Mouse (Mus musculus) lung, embryonic 16.5 days (tissue): ENCODE results near the gene Cd244a. TPM values are rescaled to one million over a fixed set of nuclear protein-coding genes. Genes with fewer than 3 reads are reported as not detected.
A peak's percentile ranks its signal among the peaks of the same experiment; 100 is the strongest.

ENCODE experiments used
- ATAC-seq: fragments of 200-750 bp; cut with Nextera tagmentation; 2 replicates; pipeline ENCODE4 v1.8.0; 2017; ENCODE audit warnings: low read depth, mild to moderate bottlenecking, moderate library complexity
- H3K27ac ChIP-seq: fragments of 300-500 bp; sonication (generic); 2 replicates; pipeline ENCODE4 v1.5.1; 2014; ENCODE audit warnings: mild to moderate bottlenecking, control low read depth, low read length
- H3K27me3 ChIP-seq: fragments of 300-500 bp; sonication (generic); 2 replicates; pipeline ENCODE4 v1.6.1; 2014; ENCODE audit warnings: low read depth, low read length, mixed read lengths; ENCODE audit not compliant: control insufficient read depth, insufficient read depth
- H3K36me3 ChIP-seq: fragments of 300-500 bp; sonication (generic); 2 replicates; pipeline ENCODE4 v1.6.1; 2014; ENCODE audit warnings: low read length; ENCODE audit not compliant: control insufficient read depth, insufficient read depth
- H3K4me1 ChIP-seq: fragments of 300-500 bp; sonication (generic); replicated peaks from 2 replicates; pipeline ENCODE4 v1.6.1; 2014; ENCODE audit warnings: low read length, mixed read lengths; ENCODE audit not compliant: control insufficient read depth, insufficient read depth
- H3K4me2 ChIP-seq: fragments of 300-500 bp; sonication (generic); 2 replicates; pipeline ENCODE4 v1.6.1; 2014; ENCODE audit warnings: low read depth, low read length, control low read depth
- H3K4me3 ChIP-seq: fragments of 300-500 bp; sonication (generic); 2 replicates; pipeline ENCODE4 v1.5.1; 2014; ENCODE audit warnings: mild to moderate bottlenecking, low read length, control low read depth
- H3K9ac ChIP-seq: fragments of 300-500 bp; sonication (generic); 2 replicates; pipeline ENCODE4 v1.6.1; 2014; ENCODE audit warnings: low read length, control low read depth
- H3K9me3 ChIP-seq: fragments of 300-500 bp; sonication (generic); 2 replicates; pipeline ENCODE4 v1.6.1; 2016; ENCODE audit warnings: low read length; ENCODE audit not compliant: control insufficient read depth
- WGBS: fragments of 180-500 bp; shearing (Covaris S2); extraction: QIAGEN DNeasy Blood & Tissue Kit; methylation state at CpG from one replicate; pipeline ENCODE4 v1.1.7; 2014; 5-methylcytosine and 5-hydroxymethylcytosine counted together
- polyA plus RNA-seq: library from polyadenylated mRNA; unstranded; fragments of >200 nt; fragmentation: Nextera tagmentation; extraction: Ambion mirVana; gene quantifications from 2 replicates; pipeline ENCODE4 v1.2.1, GENCODE M21; 2015

Gene Cd244a
- polyA plus RNA-seq, 1 experiment from 2014 or later = 1.0 TPM

- Histone ChIP-seq H3K27ac (no peak overlapping the region), H3K27me3 (no peaks in the 10 kb centered on the region), H3K36me3 (no peaks in the 10 kb centered on the region), H3K4me1 (peaks cover 3% of the 10 kb centered on the region; the same call in 1 of the 2 replicates), H3K9ac (no peak overlapping the region), H3K9me3 (no peaks in the 10 kb centered on the region), H3K4me2 (no peak overlapping the region), H3K4me3 (no peak overlapping the region)
- ATAC-seq = no peak
- WGBS = 55% methylated on average over 7 of the region's 7 CpGs
Measured at GRCm38 (mm10) chr1:171551326-171551725, 7.7 kb upstream of the Cd244a start.

GRCm38 (mm10) chr1:171552230-171552629 lies 6.8 kb upstream of the Cd244a start:
- no peak overlapping the region for H3K27ac ChIP-seq
- WGBS = 72% methylated on average over 2 of the region's 2 CpGs
- no peaks in the 10 kb centered on the region for H3K36me3 ChIP-seq
- peaks cover 3% of the 10 kb centered on the region; the same call in 1 of the 2 replicates for H3K4me1 ChIP-seq
- no peak overlapping the region for H3K4me2 ChIP-seq
- H3K4me3 ChIP-seq = no peak overlapping the region
- H3K9me3 ChIP-seq = no peaks in the 10 kb centered on the region
- H3K27me3 ChIP-seq = no peaks in the 10 kb centered on the region
- ATAC-seq = no peak
- no peak overlapping the region for H3K9ac ChIP-seq

GRCm38 (mm10) chr1:171553359-171554341 lies 5.3 kb upstream of the Cd244a start:
- no peak overlapping the region for H3K4me2 ChIP-seq

GRCm38 (mm10) chr1:171556366-171556765 lies 2.6 kb upstream of the Cd244a start:
- H3K4me2 ChIP-seq = no peak overlapping the region
- H3K4me3 ChIP-seq = no peak overlapping the region
- H3K4me1 ChIP-seq = peaks cover 3% of the 10 kb centered on the region; the same call in 1 of the 2 replicates
- H3K36me3 ChIP-seq = no peaks in the 10 kb centered on the region
- 86% methylated on average over 2 of the region's 2 CpGs for WGBS
- H3K9me3 ChIP-seq = no peaks in the 10 kb centered on the region
- H3K9ac ChIP-seq = no peak overlapping the region
- no peak overlapping the region for H3K27ac ChIP-seq
- ATAC-seq = no peak
- H3K27me3 ChIP-seq = no peaks in the 10 kb centered on the region

More at GRCm38 (mm10) chr1:171553359-171554341, 5.3 kb upstream of the Cd244a start:
- Histone ChIP-seq H3K4me3 (no peak overlapping the region), H3K9ac (no peak overlapping the region), H3K4me1 (peaks cover 3% of the 10 kb centered on the region; the same call in 1 of the 2 replicates), H3K36me3 (no peaks in the 10 kb centered on the region), H3K9me3 (no peaks in the 10 kb centered on the region), H3K27ac (no peak overlapping the region), H3K27me3 (no peaks in the 10 kb centered on the region)
- ATAC-seq = peak; percentile 80; the same call in 1 of the 2 replicates
- WGBS = 73% methylated on average over 11 of the region's 11 CpGs

GRCm38 (mm10) chr1:171558407-171558806 lies 586 bp upstream of the Cd244a start:
- Histone ChIP-seq H3K4me3 (no peak overlapping the region), H3K36me3 (no peaks in the 10 kb centered on the region), H3K27ac (no peak overlapping the region), H3K9me3 (no peaks in the 10 kb centered on the region), H3K4me1 (no peaks in the 10 kb centered on the region), H3K27me3 (no peaks in the 10 kb centered on the region), H3K4me2 (no peak overlapping the region), H3K9ac (no peak overlapping the region)
- WGBS = 66% methylated on average over 6 of the region's 6 CpGs
- no peak for ATAC-seq

- Histone ChIP-seq H3K27me3 (no peaks in the 10 kb centered on the region), H3K36me3 (no peaks in the 10 kb centered on the region), H3K9me3 (no peaks in the 10 kb centered on the region), H3K4me3 (no peak overlapping the region), H3K27ac (no peak overlapping the region), H3K9ac (no peak overlapping the region), H3K4me2 (no peak overlapping the region), H3K4me1 (no peaks in the 10 kb centered on the region)
- no peak for ATAC-seq
- 37% methylated on average over 2 of the region's 2 CpGs for WGBS
Measured at GRCm38 (mm10) chr1:171560262-171560661, 1.3 kb downstream of the Cd244a start.

- no peak overlapping the region for H3K4me2 ChIP-seq
- 75% methylated on average over 1 of the region's 1 CpGs for WGBS
Measured at GRCm38 (mm10) chr1:171561200-171561599, 2.2 kb downstream of the Cd244a start.

GRCm38 (mm10) chr1:171561639-171562225 lies 2.7 kb downstream of the Cd244a start:
- WGBS = 53% methylated on average over 7 of the region's 11 CpGs
- no peak for ATAC-seq
- no peak overlapping the region for H3K9ac ChIP-seq

More at GRCm38 (mm10) chr1:171561200-171561599, 2.2 kb downstream of the Cd244a start:
- Histone ChIP-seq H3K4me1 (no peaks in the 10 kb centered on the region), H3K4me3 (no peak overlapping the region), H3K36me3 (no peaks in the 10 kb centered on the region), H3K27me3 (no peaks in the 10 kb centered on the region), H3K9ac (no peak overlapping the region), H3K27ac (no peak overlapping the region), H3K9me3 (no peaks in the 10 kb centered on the region)
- no peak for ATAC-seq

GRCm38 (mm10) chr1:171563042-171563441 lies 4.0 kb downstream of the Cd244a start:
- no peak overlapping the region for H3K9ac ChIP-seq
- H3K27me3 ChIP-seq = no peaks in the 10 kb centered on the region
- H3K4me1 ChIP-seq = no peaks in the 10 kb centered on the region
- H3K36me3 ChIP-seq = no peaks in the 10 kb centered on the region
- H3K4me2 ChIP-seq = no peak overlapping the region
- no peak overlapping the region for H3K4me3 ChIP-seq
- 70% methylated on average over 2 of the region's 2 CpGs for WGBS
- no peaks in the 10 kb centered on the region for H3K9me3 ChIP-seq
- no peak overlapping the region for H3K27ac ChIP-seq
- no peak for ATAC-seq

More at GRCm38 (mm10) chr1:171561639-171562225, 2.7 kb downstream of the Cd244a start:
- Histone ChIP-seq H3K36me3 (no peaks in the 10 kb centered on the region), H3K4me1 (no peaks in the 10 kb centered on the region), H3K27ac (no peak overlapping the region), H3K27me3 (no peaks in the 10 kb centered on the region), H3K9me3 (no peaks in the 10 kb centered on the region), H3K4me2 (no peak overlapping the region), H3K4me3 (no peak overlapping the region)
